ENCODE assay signal across 14 mouse cellular contexts in genomic region chr12:17505620-17506074, GRCm38 (mm10). TPM values are rescaled to one million over a fixed set of nuclear protein-coding genes. Genes with fewer than 3 reads are reported as not detected.
DNase-seq lines count a peak whose midpoint lies in the region; ATAC-seq and TF ChIP-seq lines count a peak whose summit lies in the region.
"Had no signal": no experiment of that assay in that cellular context is flagged by ENCODE, and none has a peak within 500 bp of the region (broad histone marks: within the 10 kb centered on the region; RNA-seq: fewer than 3 reads in every experiment).

No protein-coding gene starts in this region.

- no peak overlapping the region for H3K4me3 ChIP-seq in lung, embryonic 14.5 days (ENCODE audit: low read depth, low read length)
- no peak overlapping the region for H3K4me3 ChIP-seq in lung, postnatal 0 days (ENCODE audit: low read depth, low read length)
- H3K4me3 ChIP-seq: forebrain, embryonic 13.5 days; limb, embryonic 10.5 days had no signal

- H3K9ac ChIP-seq in lung, embryonic 14.5 days, result no peak overlapping the region
- H3K9ac ChIP-seq in lung, postnatal 0 days (replicated peaks; ENCODE audit: low read depth), result no peak overlapping the region
- H3K9ac ChIP-seq: forebrain, embryonic 13.5 days had no signal

- peak; percentile 32 for ATAC-seq in lung, embryonic 14.5 days (ENCODE audit: insufficient read depth)
- ATAC-seq in lung, postnatal 0 days, result no peak
- peak; percentile 70 for ATAC-seq in erythroid progenitor cell, adult 5-6 weeks (replicated peaks; ENCODE audit: low FRiP score, poor library complexity, severe bottlenecking)
- 0 out of 2 replicates have a peak, but pooled peaks have one; percentile 7 for ATAC-seq in megakaryocyte, adult 5-6 weeks (ENCODE audit: poor library complexity, severe bottlenecking)
- ATAC-seq: forebrain, embryonic 13.5 days had no signal

- H3K9me3 ChIP-seq in lung, embryonic 14.5 days (ENCODE audit: low read depth, low read length), result no peaks in the 10 kb centered on the region
- no peaks in the 10 kb centered on the region for H3K9me3 ChIP-seq in lung, postnatal 0 days (ENCODE audit: low read length)
- H3K9me3 ChIP-seq: forebrain, embryonic 13.5 days; limb, embryonic 10.5 days had no signal

- no peaks in the 10 kb centered on the region for H3K27me3 ChIP-seq in lung, embryonic 14.5 days (ENCODE audit: insufficient read depth, low read length)
- H3K27me3 ChIP-seq in lung, postnatal 0 days (replicated peaks; ENCODE audit: insufficient read depth, low read length), result no peaks in the 10 kb centered on the region
- H3K27me3 ChIP-seq: forebrain, embryonic 13.5 days had no signal

- 42% methylated on average over 2 of the region's 2 CpGs for WGBS in lung, embryonic 14.5 days
- 51% methylated on average over 2 of the region's 2 CpGs for WGBS in lung, postnatal 0 days

- no peak overlapping the region for H3K4me2 ChIP-seq in lung, embryonic 14.5 days
- no peak overlapping the region for H3K4me2 ChIP-seq in lung, postnatal 0 days (replicated peaks; ENCODE audit: low read depth, low read length)
- H3K4me2 ChIP-seq: forebrain, embryonic 13.5 days had no signal

- H3K4me1 ChIP-seq in lung, embryonic 14.5 days (ENCODE audit: insufficient read depth), result 0 out of 2 replicates have a peak, but pooled peaks cover 3% of the 10 kb centered on the region
- no peaks in the 10 kb centered on the region; the same call in 1 of the 2 replicates for H3K4me1 ChIP-seq in lung, postnatal 0 days (ENCODE audit: insufficient read depth, low read depth, low read length)
- H3K4me1 ChIP-seq: forebrain, embryonic 13.5 days had no signal

- no peak for DNase-seq in lung, embryonic 14.5 days
- DNase-seq in lung, postnatal 0 days (ENCODE audit: low spot score), result no peak
- peak; percentile 57 to 71 for DNase-seq in thymus, postnatal 10 days (ENCODE audit: low spot score in 2 of 2)
- DNase-seq in natural killer cell, adult 2 months (ENCODE audit: low spot score in 2 of 2), result no peak
- no peak for DNase-seq in layer of hippocampus, postnatal 36 days
- DNase-seq in MN1 (ENCODE audit: low spot score), result no peak
- DNase-seq: adrenal gland, postnatal 25 days; cerebellum, adult 9-11 months; kidney, adult 9 months; right cerebral cortex, adult 18-20 months had no signal

- no peaks in the 10 kb centered on the region for H3K36me3 ChIP-seq in lung, embryonic 14.5 days (ENCODE audit: insufficient read depth)
- no peaks in the 10 kb centered on the region for H3K36me3 ChIP-seq in lung, postnatal 0 days (ENCODE audit: insufficient read depth, low read length)
- H3K36me3 ChIP-seq: limb, embryonic 10.5 days had no signal

- TF ChIP-seq EP300 in lung, postnatal 0 days (IDR thresholded peaks at IDR 0.05), result no peak

- no peak for TF ChIP-seq CTCF in lung, embryonic 14.5 days (IDR thresholded peaks at IDR 0.05; ENCODE audit: low read depth)
- no peak for TF ChIP-seq CTCF in lung, postnatal 0 days (IDR thresholded peaks at IDR 0.05)

- no peak overlapping the region for H3K27ac ChIP-seq in lung, embryonic 14.5 days (ENCODE audit: low read depth)
- no peak overlapping the region for H3K27ac ChIP-seq in lung, postnatal 0 days (ENCODE audit: low read length)
- H3K27ac ChIP-seq: forebrain, embryonic 13.5 days; limb, embryonic 10.5 days had no signal

RNA-seq across cellular contexts. Expression of gene Odc1, which starts 38.9 kb away (rescaled TPM):
- polyA plus RNA-seq in lung, embryonic 14.5 days (2014; fragmentation: Nextera tagmentation; extraction: Ambion mirVana), result 270 and 273 TPM in 2 replicates
- 42.0 and 43.6 TPM in 2 replicates for polyA plus RNA-seq in lung, postnatal 0 days (2015; fragmentation: Nextera tagmentation; extraction: Ambion mirVana)
- 1,351 and 1,432 TPM in 2 replicates for total RNA-seq in erythroid progenitor cell, adult 5-6 weeks (2015; ENCODE audit: low replicate concordance)
- 1,739 and 2,218 TPM in 2 replicates for total RNA-seq in erythroid progenitor cell, adult 5-6 weeks (2017; ENCODE audit: low replicate concordance)
- 36.5 and 42.5 TPM in 2 replicates for total RNA-seq in megakaryocyte, adult 5-6 weeks (2015)
- 60.4 and 70.8 TPM in 2 replicates for total RNA-seq in megakaryocyte, adult 5-6 weeks (2017)
- total RNA-seq in layer of hippocampus, postnatal 36 days (2021), result 10 to 100 TPM; 70.4 to 71.1 TPM

Comparison
In these comparisons a context has a peak if more than half of its experiments do, and no peak if none do; other contexts are left out.
1. DNase-seq: peak in thymus, postnatal 10 days (2 of 2); none in lung, embryonic 14.5 days (single experiment), lung, postnatal 0 days (single experiment), natural killer cell, adult 2 months (0 of 2), layer of hippocampus, postnatal 36 days (0 of 2) and MN1 (single experiment).
2. RNA of gene Odc1, which starts 38.9 kb away (total RNA-seq): 1,351 to 2,218 TPM in erythroid progenitor cell, adult 5-6 weeks; 70.4 to 71.1 TPM in layer of hippocampus, postnatal 36 days and 36.5 to 70.8 TPM in megakaryocyte, adult 5-6 weeks; every median in the first group is over 10 times any median in the second.